In the genomic region with DNA sequence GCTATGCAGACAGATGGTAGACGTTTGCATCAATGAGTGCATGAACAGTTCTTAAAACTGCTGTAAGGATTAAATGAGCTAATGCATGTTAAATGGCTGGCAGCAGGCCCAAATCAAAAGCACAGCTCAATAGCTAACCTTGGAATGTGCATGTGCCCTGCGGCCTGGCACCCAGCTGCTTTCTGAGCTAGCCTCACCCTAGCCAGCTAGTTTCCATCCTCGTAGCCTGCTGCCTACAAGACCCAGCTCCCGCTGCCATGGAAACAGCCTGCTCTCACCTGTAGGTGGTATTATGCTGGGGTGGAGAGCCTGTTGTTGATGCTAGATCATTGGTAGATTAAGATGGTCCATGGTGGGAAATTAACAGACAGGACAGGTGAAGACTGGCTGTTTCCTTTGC, we compare ENCODE assay signal across 17 mouse cellular contexts.
DNase-seq lines count a peak whose midpoint lies in the region; ATAC-seq lines count a peak whose summit lies in the region.
"Had no signal": no experiment of that assay in that cellular context is flagged by ENCODE, and none has a peak within 500 bp of the region (broad histone marks: within the 10 kb centered on the region; RNA-seq: fewer than 3 reads in every experiment).

No protein-coding gene starts in this region.

- peaks cover 5% of the 10 kb centered on the region; the same call in 1 of the 2 replicates for H3K4me1 ChIP-seq in hindbrain, embryonic 16.5 days (ENCODE audit: control insufficient read depth, insufficient read depth, low read depth, low read length)
- H3K4me1 ChIP-seq in hindbrain, embryonic 13.5 days (replicated peaks) = peaks cover 6% of the 10 kb centered on the region
- peaks cover 3% of the 10 kb centered on the region; the same call in 1 of the 2 replicates for H3K4me1 ChIP-seq in neural tube, embryonic 13.5 days (replicated peaks)
- peaks cover 8% of the 10 kb centered on the region; the same call in 1 of the 2 replicates for H3K4me1 ChIP-seq in forebrain, embryonic 14.5 days (ENCODE audit: control insufficient read depth, insufficient read depth, low read length)
- H3K4me1 ChIP-seq: heart, embryonic 10.5 days had no signal

- WGBS in hindbrain, embryonic 16.5 days = 52% methylated on average over 4 of the region's 4 CpGs
- WGBS in hindbrain, embryonic 13.5 days = 67% methylated on average over 4 of the region's 4 CpGs
- WGBS in neural tube, embryonic 13.5 days = 62% methylated on average over 4 of the region's 4 CpGs
- WGBS in forebrain, embryonic 14.5 days = 48% methylated on average over 4 of the region's 4 CpGs

- peaks cover 2% of the 10 kb centered on the region; the same call in 1 of the 2 replicates for H3K27me3 ChIP-seq in hindbrain, embryonic 16.5 days (replicated peaks; ENCODE audit: control insufficient read depth, insufficient read depth, low read length)
- H3K27me3 ChIP-seq in hindbrain, embryonic 13.5 days = peaks cover 70% of the 10 kb centered on the region
- peaks cover 74% of the 10 kb centered on the region for H3K27me3 ChIP-seq in neural tube, embryonic 13.5 days
- no peaks in the 10 kb centered on the region for H3K27me3 ChIP-seq in forebrain, embryonic 14.5 days (replicated peaks; ENCODE audit: control insufficient read depth, insufficient read depth, low read length)

- no peak overlapping the region for H3K27ac ChIP-seq in hindbrain, embryonic 16.5 days (ENCODE audit: low read depth, low read length)
- H3K27ac ChIP-seq in hindbrain, embryonic 13.5 days = no peak overlapping the region; the same call in 1 of the 2 replicates
- 0 out of 2 replicates have a peak overlapping the region, but pooled peaks have one; percentile 42 for H3K27ac ChIP-seq in neural tube, embryonic 13.5 days (replicated peaks)
- H3K27ac ChIP-seq in forebrain, embryonic 14.5 days (ENCODE audit: low read depth, low read length) = peak overlapping the region; percentile 55; the same call in 1 of the 2 replicates
- H3K27ac ChIP-seq: embryonic facial prominence, embryonic 10.5 days; heart, embryonic 10.5 days; stomach, postnatal 0 days had no signal

- no peak overlapping the region for H3K9ac ChIP-seq in hindbrain, embryonic 16.5 days (ENCODE audit: low read depth, low read length)
- no peak overlapping the region for H3K9ac ChIP-seq in hindbrain, embryonic 13.5 days
- H3K9ac ChIP-seq in neural tube, embryonic 13.5 days = no peak overlapping the region
- H3K9ac ChIP-seq in forebrain, embryonic 14.5 days (ENCODE audit: low read length) = no peak overlapping the region

- DNase-seq in neural tube, embryonic 10.5 days (ENCODE audit: extremely low spot score, low spot score) = no peak
- DNase-seq in forebrain, embryonic 14.5 days (ENCODE audit: low spot score) = peak; percentile 73
- peak; percentile 44 for DNase-seq in kidney, postnatal 14 days
- DNase-seq in liver = no peak
- DNase-seq in spleen, postnatal 36 days (ENCODE audit: low spot score in 2 of 2) = no peak
- DNase-seq: cerebellum, postnatal 25 days; gastrocnemius, postnatal 10 days; heart, postnatal 36 days; spleen, adult 18-20 months; thymus, postnatal 4 days had no signal

- H3K36me3 ChIP-seq in hindbrain, embryonic 16.5 days (ENCODE audit: control insufficient read depth, insufficient read depth, low read length) = no peaks in the 10 kb centered on the region
- no peaks in the 10 kb centered on the region for H3K36me3 ChIP-seq in hindbrain, embryonic 13.5 days
- no peaks in the 10 kb centered on the region for H3K36me3 ChIP-seq in neural tube, embryonic 13.5 days
- no peaks in the 10 kb centered on the region for H3K36me3 ChIP-seq in forebrain, embryonic 14.5 days (ENCODE audit: control insufficient read depth, insufficient read depth, low read length)
- H3K36me3 ChIP-seq: embryonic facial prominence, embryonic 10.5 days; heart, embryonic 10.5 days had no signal

- H3K4me2 ChIP-seq in hindbrain, embryonic 16.5 days (ENCODE audit: low read length) = no peak overlapping the region
- H3K4me2 ChIP-seq in hindbrain, embryonic 13.5 days = no peak overlapping the region
- no peak overlapping the region for H3K4me2 ChIP-seq in neural tube, embryonic 13.5 days
- no peak overlapping the region for H3K4me2 ChIP-seq in forebrain, embryonic 14.5 days (ENCODE audit: low read length)

- H3K9me3 ChIP-seq in hindbrain, embryonic 16.5 days (ENCODE audit: control insufficient read depth, low read length) = no peaks in the 10 kb centered on the region
- no peaks in the 10 kb centered on the region for H3K9me3 ChIP-seq in hindbrain, embryonic 13.5 days
- no peaks in the 10 kb centered on the region for H3K9me3 ChIP-seq in neural tube, embryonic 13.5 days
- no peaks in the 10 kb centered on the region for H3K9me3 ChIP-seq in forebrain, embryonic 14.5 days (replicated peaks; ENCODE audit: control insufficient read depth, low read length)
- H3K9me3 ChIP-seq: embryonic facial prominence, embryonic 10.5 days; heart, embryonic 10.5 days had no signal

- ATAC-seq in hindbrain, embryonic 16.5 days = peak; percentile 53
- no peak for ATAC-seq in hindbrain, embryonic 13.5 days (ENCODE audit: low FRiP score)
- no peak for ATAC-seq in neural tube, embryonic 13.5 days (ENCODE audit: low read depth)
- ATAC-seq in forebrain, embryonic 14.5 days = peak; percentile 79
- ATAC-seq: intestine, embryonic 16.5 days had no signal

- H3K4me3 ChIP-seq in hindbrain, embryonic 16.5 days (ENCODE audit: low read length) = no peak overlapping the region
- H3K4me3 ChIP-seq in hindbrain, embryonic 13.5 days = no peak overlapping the region
- H3K4me3 ChIP-seq in neural tube, embryonic 13.5 days = no peak overlapping the region
- no peak overlapping the region for H3K4me3 ChIP-seq in forebrain, embryonic 14.5 days (ENCODE audit: low read depth, low read length)
- H3K4me3 ChIP-seq: embryonic facial prominence, embryonic 10.5 days; heart, embryonic 10.5 days had no signal

Comparison
In these comparisons a context has a peak if more than half of its experiments do, and no peak if none do; other contexts are left out.
1. ATAC-seq: peak in hindbrain, embryonic 16.5 days (single experiment) and forebrain, embryonic 14.5 days (single experiment); none in hindbrain, embryonic 13.5 days (single experiment) and neural tube, embryonic 13.5 days (single experiment).
2. H3K27ac ChIP-seq: peak in neural tube, embryonic 13.5 days (single experiment) and forebrain, embryonic 14.5 days (single experiment); none in hindbrain, embryonic 16.5 days (single experiment) and hindbrain, embryonic 13.5 days (single experiment).
3. DNase-seq: peak in forebrain, embryonic 14.5 days (single experiment) and kidney, postnatal 14 days (single experiment); none in neural tube, embryonic 10.5 days (single experiment), liver (single experiment) and spleen, postnatal 36 days (0 of 2).